Mouse (Mus musculus): ENCODE data around the gene Nrxn1.

DNA sequence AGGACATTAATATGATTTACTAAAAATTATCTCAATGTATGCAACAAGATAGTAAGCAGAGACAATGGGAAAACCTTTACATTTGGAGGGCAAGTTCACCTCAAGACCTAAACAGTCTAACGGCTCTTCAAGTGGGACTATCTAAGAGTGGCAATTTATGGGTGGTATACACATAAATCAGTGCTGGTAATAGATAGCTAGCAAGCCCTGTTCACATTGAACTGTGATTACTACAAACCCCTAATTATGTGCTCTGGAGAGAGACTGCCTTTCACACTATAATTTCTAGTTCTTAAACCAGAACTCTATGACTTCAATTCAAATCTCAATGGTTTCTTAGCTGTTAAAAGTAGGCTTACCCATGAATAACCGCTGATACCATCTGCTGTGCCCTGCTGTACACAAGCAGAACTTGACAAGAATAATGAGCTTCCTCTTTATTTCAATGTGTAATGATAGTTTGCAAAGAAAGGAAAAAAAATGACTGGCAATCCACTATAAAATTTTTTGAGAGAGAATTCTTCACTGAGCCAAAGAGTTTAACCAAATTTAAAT lies 453.8 kb downstream of the Nrxn1 start:
- TF ChIP-seq TAL1 (conservative IDR thresholded peaks at IDR 0.05; ENCODE audit: low read depth, low read length): no peak
- TF ChIP-seq GATA1 (IDR thresholded peaks at IDR 0.05; ENCODE audit: borderline replicate concordance, low read length): no peak

Measured in G1E (cell line).